Mouse (Mus musculus) layer of hippocampus, adult 9-11 months (tissue): ENCODE measurements around the gene Xrra1.
A peak's percentile ranks its signal among the peaks of the same experiment; 100 is the strongest.
"Not testable (repeated sequence)": the region's sequence is repeated elsewhere in the genome, so short reads cannot be mapped to it uniquely, and the experiment has no call there.

Experiments
- DNase-seq: peaks from one replicate; pipeline ENCODE4 v3.0.0; 2022

Gene Xrra1

DNA sequence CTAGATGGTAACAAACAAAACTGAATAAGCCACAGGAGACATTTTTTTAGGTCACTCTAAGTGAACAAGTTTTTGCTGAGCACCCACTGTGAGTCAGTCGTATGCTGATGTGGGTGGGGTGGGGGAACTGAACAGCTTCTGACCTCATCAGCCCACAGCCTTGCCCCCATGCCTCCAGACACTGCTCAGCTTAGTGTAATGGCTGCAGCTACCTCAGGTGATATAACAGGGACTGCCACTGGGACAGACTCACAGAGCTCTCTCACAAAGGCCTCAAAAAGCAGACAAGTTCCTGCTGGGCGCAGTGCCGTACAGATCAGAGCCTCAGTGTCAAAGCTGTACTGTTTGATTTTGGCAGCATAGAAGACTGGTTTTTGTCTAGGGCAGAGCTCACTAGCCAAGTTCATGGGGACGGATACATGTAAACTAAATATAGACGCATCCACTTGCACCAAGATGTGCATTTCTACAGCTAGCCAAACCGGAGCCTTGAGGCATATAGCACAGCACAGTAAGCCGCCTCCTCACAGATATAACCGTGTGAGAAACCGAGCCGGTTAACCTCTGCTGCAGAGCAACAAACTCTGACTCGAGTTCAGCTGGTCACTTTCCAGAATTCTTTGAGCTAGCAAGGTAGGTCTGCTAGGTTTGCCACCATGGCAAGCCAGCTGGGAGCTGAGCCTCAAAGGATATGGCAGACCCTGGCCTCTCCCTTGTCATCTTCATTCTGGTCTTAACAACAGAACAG lies 44.2 kb downstream of the Xrra1 start:
- no peak for DNase-seq

DNA sequence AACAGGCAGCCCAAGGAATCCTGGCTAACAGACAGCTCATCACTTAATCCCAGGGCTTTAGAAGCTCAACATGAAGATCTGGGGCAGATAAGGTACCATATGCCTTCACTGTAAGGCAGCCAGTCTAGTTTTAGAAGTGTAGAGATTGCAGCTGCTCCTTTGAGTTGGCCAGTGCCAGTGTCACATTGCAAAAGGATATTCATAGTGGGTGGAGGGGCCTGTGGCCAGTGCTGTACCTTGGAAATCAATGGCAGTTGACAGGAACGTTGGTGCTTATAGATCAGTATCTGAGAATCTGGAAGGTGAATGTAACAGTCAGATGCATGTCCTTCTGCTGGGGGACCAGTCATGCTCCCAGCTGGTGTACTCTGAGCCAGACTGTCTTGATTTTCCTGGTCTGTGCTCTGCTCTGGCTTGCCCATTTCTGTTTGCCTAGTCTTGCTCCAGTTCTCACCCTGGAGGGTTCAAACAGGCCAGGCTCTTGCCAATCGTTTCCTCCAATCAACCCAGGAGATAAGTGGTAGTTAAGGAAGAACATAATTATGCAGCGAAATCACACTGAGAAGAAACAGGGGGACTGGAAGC lies 45.6 kb downstream of the Xrra1 start:
- DNase-seq = no peak

DNA sequence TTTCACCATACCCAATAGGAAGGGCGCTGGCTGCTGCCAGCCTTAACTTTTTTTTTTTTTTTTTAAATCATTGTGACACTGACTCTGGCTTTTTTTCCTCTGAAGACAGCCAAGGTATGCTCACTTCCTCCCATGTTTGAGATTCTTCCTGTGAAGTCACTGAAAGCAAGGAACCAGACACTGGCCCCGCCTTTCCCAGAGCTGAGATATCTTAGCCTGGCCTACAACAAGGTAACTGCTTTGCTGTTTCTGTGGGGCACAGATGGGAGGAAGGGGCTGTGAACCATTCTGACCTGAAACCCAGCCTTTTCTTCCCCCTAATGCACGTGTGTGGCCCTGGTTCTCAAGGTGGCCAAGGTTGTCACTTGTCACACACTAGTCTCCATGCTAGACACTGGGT lies 47.4 kb downstream of the Xrra1 start:
- DNase-seq = no peak

DNA sequence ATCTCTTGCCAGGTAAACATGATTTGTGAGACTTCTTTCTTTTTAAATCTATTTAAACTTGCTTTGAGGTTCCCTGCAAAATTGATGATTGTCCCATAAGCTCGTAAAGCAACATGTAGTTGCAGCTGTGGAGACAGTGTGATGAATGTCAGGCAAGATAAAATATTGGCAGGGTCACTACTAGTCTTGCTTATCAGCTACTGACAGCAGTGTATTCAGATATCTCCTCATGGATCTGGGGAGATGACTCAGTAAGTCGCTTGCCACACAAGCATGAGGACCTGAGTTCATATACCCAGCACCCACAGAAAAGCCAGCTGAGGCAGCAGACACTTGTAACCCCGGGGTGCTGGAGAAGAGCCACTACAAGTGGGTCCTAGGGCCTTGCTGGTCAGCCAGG lies 48.5 kb downstream of the Xrra1 start:
- DNase-seq = no peak

DNA sequence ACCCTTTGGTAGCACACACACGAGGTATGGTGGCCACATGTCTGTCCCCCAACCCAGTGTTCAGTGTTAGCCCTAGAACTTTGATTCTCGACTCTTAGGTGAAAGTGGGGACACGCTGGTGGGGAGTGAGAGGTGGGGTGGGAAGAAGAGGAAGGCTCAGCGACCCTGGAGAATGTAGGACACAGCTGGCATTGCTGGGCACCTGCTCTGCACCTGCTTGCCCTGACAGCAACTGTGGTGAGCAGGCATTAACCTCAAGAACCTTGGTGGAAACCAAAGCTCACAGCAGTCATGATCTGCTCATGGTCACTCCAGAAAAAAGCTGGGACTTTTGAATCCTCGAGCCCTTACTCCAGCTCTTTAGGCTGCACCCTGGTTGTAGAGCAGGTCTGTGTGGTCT lies 52.1 kb downstream of the Xrra1 start:
- no peak for DNase-seq

DNA sequence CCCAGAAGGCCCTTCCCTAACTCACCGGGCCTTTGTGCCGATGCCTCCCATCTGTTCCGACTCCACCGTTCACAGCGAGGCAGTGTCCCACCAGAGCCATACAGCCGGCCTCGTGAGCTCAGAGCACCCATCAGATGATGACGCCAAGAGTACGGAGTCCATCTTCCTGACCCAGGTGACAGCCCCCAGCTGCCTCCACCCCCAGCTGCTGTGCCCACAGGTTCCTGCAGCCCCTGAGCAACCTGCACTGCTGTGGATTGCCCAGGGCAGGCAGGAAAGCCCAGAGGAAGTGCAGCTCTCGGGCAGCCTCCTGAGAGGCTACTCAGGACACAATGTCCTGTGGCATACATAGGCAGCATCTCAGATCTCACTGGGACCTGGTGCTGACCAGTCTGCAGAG lies 55.4 kb downstream of the Xrra1 start:
- DNase-seq = no peak

DNA sequence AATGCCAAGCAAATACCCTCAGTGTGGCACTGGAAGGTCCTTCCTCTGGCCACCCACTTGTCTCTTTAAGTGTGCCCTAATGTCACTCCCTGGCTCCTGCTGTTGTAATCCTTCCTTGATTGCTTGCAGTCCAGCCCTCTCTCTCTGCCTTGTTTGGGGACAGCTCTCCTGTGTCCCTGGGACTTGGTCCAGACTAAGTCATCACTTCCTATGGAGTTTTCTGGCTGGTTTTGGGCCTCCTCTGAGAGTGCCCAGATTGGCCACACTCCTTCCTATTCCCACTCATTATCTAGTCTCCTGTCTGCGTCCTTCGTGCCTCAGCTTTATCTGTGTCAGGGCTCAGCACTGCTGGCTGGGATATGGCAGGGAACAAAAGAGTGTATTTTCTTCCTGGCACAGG lies 56.6 kb downstream of the Xrra1 start:
- no peak for DNase-seq

DNA sequence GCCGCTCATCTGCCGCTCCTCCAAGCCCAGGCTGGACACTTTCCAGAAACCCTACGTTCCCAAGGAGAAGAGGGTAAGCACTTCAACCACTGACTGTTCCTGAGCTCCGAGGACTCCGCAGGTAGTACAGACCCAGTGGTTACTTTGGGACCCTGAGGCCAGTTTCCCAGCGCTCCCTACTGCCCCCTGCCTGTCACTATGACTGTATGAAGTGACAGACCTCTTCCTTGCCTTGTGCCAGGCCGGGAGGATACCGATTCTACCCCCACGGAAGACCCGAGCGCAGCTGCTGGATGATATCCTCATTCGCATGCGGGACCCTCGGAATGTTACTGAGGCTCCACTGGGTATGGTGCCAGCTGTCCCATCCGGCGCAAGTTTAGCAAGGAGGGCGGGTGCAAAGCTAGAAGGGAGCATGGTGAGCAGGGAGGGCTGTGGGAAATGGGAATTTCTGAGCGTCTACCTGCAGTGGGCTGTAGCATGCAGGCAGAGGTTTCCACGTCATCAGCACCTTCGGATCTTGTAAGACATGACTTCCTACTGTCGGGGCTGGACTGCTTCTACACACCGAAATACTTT lies 57.9 kb downstream of the Xrra1 start:
- no peak for DNase-seq

DNA sequence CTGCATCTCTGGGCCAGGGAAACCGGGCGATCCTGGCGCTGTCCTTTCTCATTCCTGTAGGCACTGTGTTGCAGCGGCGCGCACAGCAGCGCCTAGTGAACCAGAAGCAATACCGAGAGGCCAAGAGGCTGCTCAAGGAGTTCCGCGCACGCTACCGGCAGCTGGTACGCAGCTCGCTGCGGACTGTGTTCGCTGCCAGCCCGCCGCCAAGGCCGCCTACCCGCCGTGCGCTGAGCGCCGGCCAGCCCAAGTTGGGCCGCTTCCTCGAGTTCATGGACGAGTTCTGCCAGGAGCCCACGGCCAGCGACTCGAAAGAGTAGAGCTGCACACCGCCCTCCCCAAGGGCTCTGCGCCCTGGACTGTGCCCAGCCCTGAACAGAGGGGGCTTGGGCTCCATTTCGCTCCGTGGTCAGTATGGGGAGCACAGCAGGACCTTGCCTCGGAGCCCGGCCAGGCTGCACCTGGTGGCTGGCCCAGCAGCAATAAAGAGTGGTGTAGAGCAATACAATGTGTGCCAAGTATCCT lies 58.5 kb downstream of the Xrra1 start:
- DNase-seq = peak; percentile 36

DNA sequence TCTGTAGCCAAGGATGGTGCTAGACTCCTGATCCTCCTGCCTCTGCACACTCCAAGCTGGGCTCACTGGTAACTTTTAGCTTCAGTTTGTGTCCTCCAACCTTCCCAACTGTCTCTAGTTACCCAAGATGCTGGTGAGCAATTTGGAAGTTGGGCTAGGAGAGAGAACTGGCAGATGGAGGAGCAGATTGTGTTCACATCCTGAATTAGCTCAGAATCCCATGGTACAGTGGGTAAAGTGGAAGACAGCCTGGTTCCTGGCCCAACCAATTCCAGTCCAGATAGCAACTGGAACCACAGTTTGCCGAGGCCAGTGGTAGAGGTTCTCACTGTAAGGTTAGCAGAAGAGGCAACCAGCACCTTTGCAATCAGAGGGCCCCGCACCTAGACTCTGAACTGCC lies 60.2 kb downstream of the Xrra1 start:
- DNase-seq = peak; percentile 82

DNA sequence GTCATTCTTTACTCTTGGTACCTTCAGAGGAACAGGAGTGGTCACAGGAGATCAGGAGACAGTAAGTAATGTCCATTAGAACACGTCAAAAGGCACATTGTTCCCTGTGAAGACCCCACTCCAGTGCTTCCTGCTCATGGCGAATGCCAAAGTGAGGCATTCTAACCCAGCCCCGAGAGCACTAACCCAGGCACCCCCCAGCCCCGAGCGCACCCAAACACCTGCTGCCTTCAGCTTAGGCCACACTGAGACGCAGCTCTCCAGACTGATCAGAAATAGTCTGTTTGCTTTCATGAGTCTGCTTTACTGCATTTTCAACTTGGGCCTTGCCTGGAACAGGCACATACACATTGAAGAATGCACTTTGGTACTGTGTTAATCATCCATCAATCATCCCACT lies 61.1 kb downstream of the Xrra1 start:
- DNase-seq = no peak

DNA sequence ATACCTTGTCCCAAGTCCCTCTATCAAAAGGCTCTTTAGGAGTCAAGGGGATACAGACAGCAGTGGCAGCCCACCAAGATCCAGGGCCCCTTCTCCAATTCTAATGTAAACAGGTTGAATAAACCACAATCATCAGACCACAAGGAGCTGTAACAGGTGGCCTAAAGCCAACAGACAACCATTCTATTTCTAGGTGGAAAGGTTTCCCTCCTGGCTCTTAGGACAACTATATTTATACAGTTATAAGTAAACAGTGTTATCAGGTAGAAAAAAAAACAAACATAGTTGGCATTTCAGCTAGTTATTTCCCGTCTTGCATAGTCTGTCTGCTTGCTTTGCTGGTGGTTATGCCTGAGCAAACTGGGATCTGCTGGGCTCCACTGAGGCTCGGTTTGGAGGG lies 61.5 kb downstream of the Xrra1 start:
- DNase-seq = no peak

DNA sequence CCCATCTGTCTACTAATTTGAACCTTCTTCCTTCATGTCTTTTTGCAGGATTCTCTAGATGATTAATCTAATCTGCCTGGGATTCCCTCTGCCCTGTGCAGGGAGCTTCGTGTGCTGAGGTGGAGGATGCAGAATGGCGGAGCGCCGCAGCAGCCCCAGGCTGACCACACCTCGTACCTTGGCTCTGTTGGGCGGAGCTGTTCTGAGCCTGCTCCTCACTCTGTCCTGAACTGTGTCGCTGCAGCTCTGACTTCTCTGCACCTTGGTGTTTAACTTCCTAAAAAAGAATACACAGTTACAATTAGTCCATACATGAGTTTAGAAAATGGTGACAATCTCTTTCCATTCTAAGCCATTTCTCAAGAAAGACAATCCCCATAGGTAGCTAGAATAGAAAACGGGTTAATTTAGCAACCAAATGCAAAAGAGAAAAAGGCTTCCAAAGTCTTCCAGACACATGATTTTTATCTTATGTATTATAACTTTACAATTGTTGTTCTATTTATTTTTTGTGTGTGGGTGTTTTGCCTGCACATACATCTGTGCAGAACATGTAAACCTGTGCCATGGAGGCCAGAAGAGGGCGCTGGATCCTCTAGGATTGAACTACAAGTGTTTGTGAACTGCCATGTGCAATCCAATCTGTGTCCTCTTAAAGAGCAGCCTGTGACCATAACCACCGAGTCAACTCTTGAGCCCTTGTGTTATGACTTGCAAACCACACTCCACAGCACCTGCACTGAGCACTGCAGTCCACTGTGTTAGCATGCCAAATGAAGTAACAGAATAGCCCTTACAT lies 68.2 kb downstream of the Xrra1 start:
- peak; percentile 81 for DNase-seq

DNA sequence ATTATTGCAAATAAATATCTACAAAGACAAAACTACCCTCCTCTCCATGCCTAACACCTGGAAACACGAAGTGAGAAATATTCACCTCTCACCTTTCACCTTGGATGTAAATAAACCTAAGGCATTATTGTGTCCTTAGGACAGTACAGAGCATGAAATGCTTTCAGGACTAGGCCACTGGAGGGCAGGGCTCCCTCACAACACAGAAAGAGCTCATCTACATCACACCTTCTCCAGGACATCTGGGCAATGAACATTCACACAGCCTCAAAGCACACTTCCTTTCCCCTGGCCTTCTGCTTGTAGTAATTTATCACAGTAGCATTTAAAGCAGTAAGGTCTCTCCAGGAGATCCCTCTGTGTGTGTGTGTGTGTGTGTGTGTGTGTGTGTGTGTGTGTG lies 76.8 kb downstream of the Xrra1 start:
- DNase-seq = no peak

DNA sequence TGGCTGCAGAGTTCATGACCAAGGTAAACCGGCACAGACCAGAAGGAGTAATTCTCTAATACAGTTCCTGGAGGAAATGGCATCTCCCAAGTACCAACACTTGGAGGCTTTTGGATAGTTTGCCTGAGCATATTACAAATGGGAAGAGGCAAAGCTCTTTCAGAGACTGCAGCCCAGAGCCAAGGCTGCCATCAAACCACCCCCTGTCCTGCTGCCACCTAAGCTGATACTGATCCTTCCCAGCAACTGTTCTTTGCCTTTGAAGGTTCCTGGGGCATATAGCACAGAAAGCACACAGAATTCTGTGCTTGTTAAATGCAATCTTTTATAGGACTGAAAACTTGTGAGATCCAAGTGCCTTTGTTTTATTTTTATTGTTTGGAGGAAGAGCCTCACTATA lies 81.8 kb downstream of the Xrra1 start:
- DNase-seq = no peak

DNA sequence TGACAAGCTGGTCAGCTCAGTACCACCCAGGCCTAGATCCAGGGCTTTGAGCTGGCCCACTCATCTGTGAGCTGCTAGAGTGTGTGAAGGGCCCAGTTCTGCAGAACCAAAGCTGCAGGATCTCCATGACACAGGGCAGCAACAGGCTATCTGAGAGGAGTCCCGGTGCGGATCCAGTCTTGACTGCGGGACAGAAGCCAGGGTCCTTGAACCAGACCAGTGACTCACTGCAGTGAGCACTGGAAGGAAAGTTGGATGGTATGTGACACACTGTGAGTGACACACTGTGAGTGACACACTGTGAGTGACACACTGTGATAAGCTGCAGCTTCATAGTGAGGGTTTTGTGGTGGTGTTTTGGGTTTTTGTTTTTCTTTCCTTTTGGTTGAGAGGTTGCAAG lies 85.6 kb downstream of the Xrra1 start:
- no peak for DNase-seq

DNA sequence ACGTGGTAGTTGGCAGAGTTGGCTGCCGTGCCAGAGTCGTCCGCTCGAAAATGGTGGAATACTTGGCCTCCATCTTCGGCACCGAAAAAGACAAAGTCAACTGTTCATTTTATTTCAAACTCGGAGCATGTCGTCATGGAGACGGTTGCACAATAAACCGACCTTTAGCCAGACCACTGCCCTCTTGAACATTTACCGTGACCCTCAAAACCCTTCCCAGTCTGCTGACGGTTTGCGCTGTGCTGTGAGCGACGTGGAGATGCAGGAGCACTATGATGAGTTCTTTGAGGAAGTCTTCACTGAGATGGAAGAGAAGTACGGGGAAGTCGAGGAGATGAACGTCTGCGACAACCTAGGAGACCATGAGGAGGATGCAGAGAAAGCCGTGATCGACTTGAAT lies 86.1 kb downstream of the Xrra1 start:
- not testable (repeated sequence) for DNase-seq

DNA sequence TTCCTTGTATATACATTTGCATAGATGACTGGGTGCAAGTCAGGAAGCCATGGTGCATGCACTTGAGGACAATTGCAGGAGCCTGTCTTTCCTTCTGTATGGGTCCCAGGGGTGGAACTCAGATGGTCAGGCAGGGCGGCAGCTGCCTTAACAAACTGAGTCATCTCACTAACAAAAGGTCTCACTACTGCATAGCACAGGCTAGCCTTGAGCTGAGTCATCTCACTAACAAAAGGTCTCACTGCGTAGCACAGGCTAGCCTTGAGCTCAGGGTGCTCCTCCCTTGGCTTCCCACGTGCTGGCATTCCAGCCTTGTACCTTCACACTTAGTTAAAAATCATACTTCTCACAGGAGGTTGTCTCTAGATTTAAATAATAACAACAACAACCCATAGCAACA lies 87.0 kb downstream of the Xrra1 start:
- DNase-seq = no peak

DNA sequence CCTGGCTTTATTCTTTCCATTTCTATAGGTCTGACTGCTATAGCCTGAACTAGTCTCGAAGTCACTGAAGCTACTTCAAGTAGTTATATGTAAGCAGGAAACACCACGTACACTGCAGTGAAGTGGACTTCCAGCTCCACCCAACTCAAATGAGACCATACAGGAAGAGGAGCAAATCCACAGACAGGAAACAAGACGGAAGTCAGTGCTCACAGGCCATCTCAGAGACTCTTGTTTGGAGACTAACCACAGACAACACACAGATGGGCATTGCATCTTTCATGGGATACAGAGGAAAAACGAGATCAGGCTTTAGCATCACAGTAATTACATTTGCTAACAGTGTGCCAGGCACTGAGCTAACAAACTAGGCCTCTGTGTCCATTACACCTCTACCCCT lies 87.4 kb downstream of the Xrra1 start:
- no peak for DNase-seq

DNA sequence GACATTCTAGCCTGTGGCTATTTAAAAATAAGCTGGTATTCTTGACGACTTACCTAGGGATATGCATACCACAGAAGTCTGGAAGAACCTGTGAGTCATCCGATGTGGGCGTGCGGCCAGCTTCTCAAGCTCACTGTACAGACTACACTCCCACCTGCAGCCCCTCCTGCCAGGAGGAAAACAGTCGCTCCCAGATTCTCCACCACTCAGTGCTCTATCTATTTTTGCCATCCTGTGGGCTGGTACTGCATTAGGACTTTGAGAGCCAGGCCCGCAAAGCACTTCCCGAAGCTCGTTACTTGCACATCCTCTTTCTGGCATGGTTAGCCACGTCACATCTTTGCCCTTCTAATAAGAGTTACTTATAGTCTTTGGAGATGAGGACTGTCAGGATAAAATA lies 88.4 kb downstream of the Xrra1 start:
- DNase-seq = peak; percentile 88

DNA sequence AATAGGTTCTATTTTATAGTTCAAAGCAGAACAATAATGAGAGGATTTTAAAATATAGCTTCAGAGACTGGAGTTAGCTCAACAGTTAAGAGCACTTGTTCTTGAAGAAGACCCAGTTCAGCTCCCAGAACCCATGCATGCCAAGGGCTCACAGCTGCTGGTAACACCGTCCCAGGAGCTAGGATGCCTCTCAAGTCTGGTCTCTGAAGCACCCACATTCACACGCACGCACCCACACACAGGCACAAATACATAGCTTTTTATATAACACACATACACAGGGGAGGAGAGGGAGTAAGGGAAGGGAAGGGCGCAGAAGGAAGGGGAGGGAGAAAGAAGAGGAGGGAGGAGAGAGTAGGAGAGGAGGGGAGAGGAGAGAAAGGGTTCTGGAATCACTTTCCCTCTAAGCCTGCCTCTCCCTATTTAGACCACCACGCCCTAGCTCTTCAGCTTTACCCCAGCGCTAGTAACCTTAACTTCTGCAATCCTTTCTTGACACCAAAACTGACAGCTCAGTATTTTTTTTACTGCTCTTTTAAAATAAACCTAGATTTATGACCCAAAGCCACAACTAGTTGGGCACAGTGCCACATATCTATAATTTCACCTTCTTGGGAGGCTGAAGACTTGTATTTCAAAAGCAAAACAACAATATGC lies 94.7 kb downstream of the Xrra1 start:
- peak; percentile 89 for DNase-seq

DNA sequence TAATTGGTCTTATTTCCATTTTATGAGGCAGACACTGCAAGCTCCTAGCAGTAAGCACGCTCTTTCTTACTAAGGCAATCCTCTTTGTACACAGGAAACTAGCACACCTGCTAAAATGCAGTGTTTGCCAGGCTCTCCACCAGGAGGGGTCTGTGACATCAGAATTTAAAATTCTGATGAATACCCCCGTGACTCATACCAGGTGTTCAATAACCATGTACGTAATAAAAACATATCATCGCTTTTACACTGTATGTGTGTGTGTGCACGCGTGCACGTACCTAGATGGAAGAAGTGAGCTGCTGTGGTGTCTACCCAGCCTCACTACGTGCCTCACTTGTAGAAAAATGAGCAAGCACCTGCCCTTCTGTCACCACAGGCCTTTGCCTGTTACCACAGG lies 95.3 kb downstream of the Xrra1 start:
- no peak for DNase-seq

DNA sequence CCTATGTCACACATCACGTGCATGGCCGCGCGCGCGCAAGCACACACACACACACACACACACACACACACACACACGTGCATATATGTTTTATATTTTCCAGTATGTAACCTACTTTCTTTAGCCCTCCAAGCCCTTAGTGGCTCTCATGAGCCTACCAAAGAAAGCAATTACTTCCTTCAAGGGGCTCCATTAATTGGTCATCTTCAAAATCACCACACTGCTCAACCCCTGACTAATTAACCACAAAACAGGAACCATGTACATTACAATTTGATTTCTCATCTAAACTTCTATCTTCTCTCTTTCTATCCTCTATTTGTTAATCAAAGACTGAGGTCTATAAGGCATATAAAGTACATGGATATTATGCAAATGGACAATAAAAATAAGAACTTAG lies 97.2 kb downstream of the Xrra1 start:
- DNase-seq = no peak
